Mouse (Mus musculus) testis, adult 2 months (tissue): ENCODE measurements at regions not wholly inside any gene's neighbourhood (a gene's known extent, or its start where the extent isn't known, plus 50 kb on each side); places are given as distances from the start of the nearest gene placed in this dataset.

Source experiments
- H3K27ac ChIP-seq: fragments of 200-500 bp; 2 replicates; pipeline ENCODE4 v1.5.1; 2012; ENCODE audit warnings: low read depth, low read length; ENCODE audit not compliant: control insufficient read depth, insufficient read depth
- H3K27me3 ChIP-seq: fragments of 200-500 bp; 2 replicates; pipeline ENCODE4 v1.6.1; 2012; ENCODE audit warnings: mild to moderate bottlenecking, low read length, moderate library complexity; ENCODE audit not compliant: control insufficient read depth, insufficient read depth
- H3K36me3 ChIP-seq: fragments of 200-500 bp; 2 replicates; pipeline ENCODE4 v1.6.1; 2012; ENCODE audit warnings: mild to moderate bottlenecking, low read length; ENCODE audit not compliant: control insufficient read depth, insufficient read depth
- H3K4me1 ChIP-seq: fragments of 200-500 bp; 2 replicates; pipeline ENCODE4 v1.6.1; 2012; ENCODE audit warnings: low read length; ENCODE audit not compliant: control insufficient read depth, insufficient read depth
- H3K4me3 ChIP-seq: fragments of 200-500 bp; 2 replicates; pipeline ENCODE4 v1.5.1; 2012; ENCODE audit warnings: low read depth, mild to moderate bottlenecking, low read length, moderate library complexity, mixed read lengths; ENCODE audit not compliant: control insufficient read depth
- CTCF ChIP-seq: fragments of 200-500 bp; IDR thresholded peaks from 2 replicates; pipeline ENCODE4 v1.5.1; 2012; ENCODE audit warnings: low read depth, mild to moderate bottlenecking, inconsistent platforms, low read length, moderate library complexity; ENCODE audit not compliant: control insufficient read depth, insufficient read depth, insufficient replicate concordance
- POLR2A ChIP-seq: fragments of 200-500 bp; IDR thresholded peaks from 2 replicates; pipeline ENCODE4 v1.6.1; 2012; ENCODE audit warnings: low read depth, mild to moderate bottlenecking, inconsistent platforms, low read length, moderate library complexity; ENCODE audit not compliant: control insufficient read depth

- no peaks in the 10 kb centered on the region for H3K36me3 ChIP-seq
- H3K27me3 ChIP-seq = no peaks in the 10 kb centered on the region
- no peak overlapping the region for H3K4me3 ChIP-seq
- H3K4me1 ChIP-seq = peaks cover under 1% of the 10 kb centered on the region
- no peak overlapping the region for H3K27ac ChIP-seq
- TF ChIP-seq CTCF = no peak
- no peak for TF ChIP-seq POLR2A
Observed at GRCm38 (mm10) chr6:120597887-120598286, 66.8 kb upstream of the Hdhd5 start.

GRCm38 (mm10) chr6:120596717-120597116, 65.6 kb upstream of the Hdhd5 start:
- no peak overlapping the region for H3K27ac ChIP-seq
- no peaks in the 10 kb centered on the region for H3K27me3 ChIP-seq
- H3K4me1 ChIP-seq = peaks cover 11% of the 10 kb centered on the region
- TF ChIP-seq CTCF (no peak), POLR2A (no peak)
- H3K4me3 ChIP-seq = no peak overlapping the region
- H3K36me3 ChIP-seq = no peaks in the 10 kb centered on the region

GRCm38 (mm10) chr6:120594463-120594862, 63.3 kb upstream of the Hdhd5 start:
- Histone ChIP-seq H3K27ac (no peak overlapping the region), H3K27me3 (no peaks in the 10 kb centered on the region), H3K4me1 (peaks cover 11% of the 10 kb centered on the region), H3K36me3 (no peaks in the 10 kb centered on the region), H3K4me3 (no peak overlapping the region)
- TF ChIP-seq POLR2A (no peak), CTCF (no peak)

- TF ChIP-seq CTCF (no peak), POLR2A (no peak)
- Histone ChIP-seq H3K27ac (no peak overlapping the region), H3K4me3 (peak overlapping the region; percentile 8; the same call in 1 of the 2 replicates), H3K36me3 (no peaks in the 10 kb centered on the region), H3K27me3 (no peaks in the 10 kb centered on the region), H3K4me1 (peaks cover 11% of the 10 kb centered on the region)
Observed at GRCm38 (mm10) chr6:120592705-120593104, 61.6 kb upstream of the Hdhd5 start.

GRCm38 (mm10) chr6:120592031-120592681, 61.0 kb upstream of the Hdhd5 start:
- Histone ChIP-seq H3K4me1 (peaks cover 11% of the 10 kb centered on the region), H3K27ac (no peak overlapping the region), H3K27me3 (no peaks in the 10 kb centered on the region), H3K36me3 (no peaks in the 10 kb centered on the region), H3K4me3 (peak overlapping the region; percentile 8; the same call in 1 of the 2 replicates)
- no peak for TF ChIP-seq CTCF
- no peak for TF ChIP-seq POLR2A

GRCm38 (mm10) chr6:120590191-120590590, 59.1 kb upstream of the Hdhd5 start:
- H3K27me3 ChIP-seq = no peaks in the 10 kb centered on the region
- no peak overlapping the region for H3K27ac ChIP-seq
- H3K36me3 ChIP-seq = no peaks in the 10 kb centered on the region
- H3K4me1 ChIP-seq = peaks cover 11% of the 10 kb centered on the region
- H3K4me3 ChIP-seq = no peak overlapping the region
- TF ChIP-seq CTCF = no peak
- no peak for TF ChIP-seq POLR2A

GRCm38 (mm10) chr6:120588701-120589659, 57.9 kb upstream of the Hdhd5 start:
- TF ChIP-seq POLR2A = no peak
- TF ChIP-seq CTCF = no peak
- peaks cover 11% of the 10 kb centered on the region for H3K4me1 ChIP-seq
- H3K36me3 ChIP-seq = no peaks in the 10 kb centered on the region
- H3K27me3 ChIP-seq = no peaks in the 10 kb centered on the region
- H3K4me3 ChIP-seq = no peak overlapping the region
- no peak overlapping the region for H3K27ac ChIP-seq

- Histone ChIP-seq H3K36me3 (no peaks in the 10 kb centered on the region), H3K27ac (no peak overlapping the region), H3K4me1 (no peaks in the 10 kb centered on the region), H3K4me3 (no peak overlapping the region), H3K27me3 (no peaks in the 10 kb centered on the region)
- no peak for TF ChIP-seq CTCF
- no peak for TF ChIP-seq POLR2A
Observed at GRCm38 (mm10) chr6:120585941-120586280, 54.8 kb upstream of the Hdhd5 start.
